In the genomic region with DNA sequence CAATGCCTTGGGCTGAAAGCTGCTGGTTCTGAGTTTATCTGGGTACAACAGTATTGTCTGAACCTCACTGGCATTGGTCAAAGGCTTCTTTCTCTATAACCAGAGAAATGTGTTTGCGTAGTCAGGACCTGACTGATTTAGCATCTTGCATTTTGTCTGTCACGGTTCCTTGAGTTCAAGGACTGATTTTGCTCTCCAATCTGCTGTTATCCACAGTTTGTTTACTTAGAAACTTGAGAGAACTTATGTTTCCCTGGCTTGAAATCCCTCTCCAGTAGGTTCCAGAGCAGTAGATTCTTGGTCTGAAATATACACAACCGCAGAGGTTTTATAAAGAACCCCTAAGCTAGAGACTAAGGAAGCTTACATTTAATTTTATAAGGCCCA, we compare ENCODE assay signal across 9 mouse cellular contexts. TPM values are rescaled to one million over a fixed set of nuclear protein-coding genes. Genes with fewer than 3 reads are reported as not detected.
DNase-seq lines count a peak whose midpoint lies in the region; ATAC-seq and TF ChIP-seq lines count a peak whose summit lies in the region.
"Had no signal": no experiment of that assay in that cellular context is flagged by ENCODE, and none has a peak within 500 bp of the region (broad histone marks: within the 10 kb centered on the region; RNA-seq: fewer than 3 reads in every experiment).

No protein-coding gene starts in this region.

- 0 out of 2 replicates have a peak overlapping the region, but pooled peaks have one; percentile 4 for H3K9ac ChIP-seq in heart, postnatal 0 days (replicated peaks; ENCODE audit: low read depth, low read length)
- no peak overlapping the region for H3K9ac ChIP-seq in embryonic facial prominence, embryonic 15.5 days
- H3K9ac ChIP-seq in hindbrain, embryonic 15.5 days = no peak overlapping the region
- H3K9ac ChIP-seq in midbrain, embryonic 15.5 days = no peak overlapping the region

- no peaks in the 10 kb centered on the region for H3K36me3 ChIP-seq in heart, postnatal 0 days (replicated peaks; ENCODE audit: control insufficient read depth, insufficient read depth, low read length)
- H3K36me3 ChIP-seq in embryonic facial prominence, embryonic 15.5 days = no peaks in the 10 kb centered on the region
- H3K36me3 ChIP-seq in hindbrain, embryonic 15.5 days = no peaks in the 10 kb centered on the region
- H3K36me3 ChIP-seq in midbrain, embryonic 15.5 days (replicated peaks) = no peaks in the 10 kb centered on the region

- no peak overlapping the region for H3K4me3 ChIP-seq in heart, postnatal 0 days (ENCODE audit: low read depth, low read length)
- no peak overlapping the region for H3K4me3 ChIP-seq in embryonic facial prominence, embryonic 15.5 days (replicated peaks)
- no peak overlapping the region for H3K4me3 ChIP-seq in hindbrain, embryonic 15.5 days
- no peak overlapping the region for H3K4me3 ChIP-seq in midbrain, embryonic 15.5 days

- peaks cover 32% of the 10 kb centered on the region for H3K4me1 ChIP-seq in heart, postnatal 0 days (ENCODE audit: control insufficient read depth, insufficient read depth)
- peaks cover 32% of the 10 kb centered on the region for H3K4me1 ChIP-seq in embryonic facial prominence, embryonic 15.5 days
- peaks cover 39% of the 10 kb centered on the region for H3K4me1 ChIP-seq in hindbrain, embryonic 15.5 days (replicated peaks)
- peaks cover 44% of the 10 kb centered on the region for H3K4me1 ChIP-seq in midbrain, embryonic 15.5 days

- no peak for TF ChIP-seq EP300 in heart, postnatal 0 days (IDR thresholded peaks at IDR 0.05; ENCODE audit: low read depth)

- TF ChIP-seq CTCF in heart, postnatal 0 days (IDR thresholded peaks at IDR 0.05; ENCODE audit: low read depth) = no peak

- peak overlapping the region; percentile 93 for H3K27ac ChIP-seq in heart, postnatal 0 days (ENCODE audit: low read depth)
- peak overlapping the region; percentile 86 for H3K27ac ChIP-seq in embryonic facial prominence, embryonic 15.5 days (replicated peaks)
- H3K27ac ChIP-seq in hindbrain, embryonic 15.5 days (replicated peaks) = peak overlapping the region; percentile 79
- H3K27ac ChIP-seq in midbrain, embryonic 15.5 days = peak overlapping the region; percentile 90

- 72% methylated on average over 3 of the region's 3 CpGs for WGBS in heart, postnatal 0 days
- whole genome bisulfite sequencing in embryonic facial prominence, embryonic 15.5 days = 34% methylated on average over 3 of the region's 3 CpGs
- WGBS in hindbrain, embryonic 15.5 days = 48% methylated on average over 3 of the region's 3 CpGs
- WGBS in midbrain, embryonic 15.5 days = 42% methylated on average over 3 of the region's 3 CpGs

- ATAC-seq in heart, postnatal 0 days (ENCODE audit: insufficient read depth, low read depth) = no peak
- no peak for ATAC-seq in embryonic facial prominence, embryonic 15.5 days (ENCODE audit: insufficient number of reproducible peaks, low FRiP score, low TSS enrichment, low read depth)
- ATAC-seq in hindbrain, embryonic 15.5 days (ENCODE audit: low FRiP score, low read depth) = no peak
- ATAC-seq in midbrain, embryonic 15.5 days (replicated peaks) = no peak

- no peak overlapping the region for H3K4me2 ChIP-seq in heart, postnatal 0 days (ENCODE audit: low read depth, low read length)
- no peak overlapping the region for H3K4me2 ChIP-seq in embryonic facial prominence, embryonic 15.5 days (replicated peaks)
- no peak overlapping the region for H3K4me2 ChIP-seq in hindbrain, embryonic 15.5 days
- H3K4me2 ChIP-seq in midbrain, embryonic 15.5 days = peak overlapping the region; percentile 18; the same call in 1 of the 2 replicates

- H3K27me3 ChIP-seq in heart, postnatal 0 days (ENCODE audit: control insufficient read depth, insufficient read depth, low read length) = no peaks in the 10 kb centered on the region
- no peaks in the 10 kb centered on the region for H3K27me3 ChIP-seq in embryonic facial prominence, embryonic 15.5 days
- no peaks in the 10 kb centered on the region for H3K27me3 ChIP-seq in hindbrain, embryonic 15.5 days
- H3K27me3 ChIP-seq in midbrain, embryonic 15.5 days (replicated peaks) = no peaks in the 10 kb centered on the region

- H3K9me3 ChIP-seq in heart, postnatal 0 days (replicated peaks; ENCODE audit: control insufficient read depth, low read length) = no peaks in the 10 kb centered on the region
- no peaks in the 10 kb centered on the region for H3K9me3 ChIP-seq in embryonic facial prominence, embryonic 15.5 days (replicated peaks)
- no peaks in the 10 kb centered on the region for H3K9me3 ChIP-seq in hindbrain, embryonic 15.5 days
- no peaks in the 10 kb centered on the region for H3K9me3 ChIP-seq in midbrain, embryonic 15.5 days

- no peak for DNase-seq in heart, postnatal 0 days (ENCODE audit: low spot score)
- no peak for DNase-seq in heart, adult 18-20 months
- DNase-seq in urinary bladder, postnatal 14 days (ENCODE audit: low spot score) = no peak
- no peak for DNase-seq in urinary bladder, postnatal 25 days (ENCODE audit: low spot score)
- no peak for DNase-seq in testis, postnatal 10 days (ENCODE audit: low spot score)
- DNase-seq: thymus, adult 2 months had no signal

RNA-seq across cellular contexts. Expression of a gene that starts 47.5 kb away (rescaled TPM):
- total RNA-seq in heart, postnatal 0 days (2014; rRNA removed; ENCODE audit: low replicate concordance) = 6.4 and 9.9 TPM in 2 replicates
- 6.3 and 6.4 TPM in 2 replicates for polyA plus RNA-seq in heart, postnatal 0 days (2015; fragmentation: Nextera tagmentation; extraction: Ambion mirVana)
- 1 to 10 TPM; 4.7 to 5.4 TPM for total RNA-seq in heart, adult 18-20 months (2021)
- 22.2 and 22.3 TPM in 2 replicates for polyA plus RNA-seq in embryonic facial prominence, embryonic 15.5 days (2015; fragmentation: Nextera tagmentation; extraction: Ambion mirVana)
- polyA plus RNA-seq in hindbrain, embryonic 15.5 days (2015; fragmentation: Nextera tagmentation; extraction: Ambion mirVana) = 7.4 and 7.9 TPM in 2 replicates
- 5.9 and 7.0 TPM in 2 replicates for polyA plus RNA-seq in midbrain, embryonic 15.5 days (2015; fragmentation: Nextera tagmentation; extraction: Ambion mirVana)
